Mouse (Mus musculus): ENCODE measurements at regions not wholly inside any gene's neighbourhood (a gene's known extent, or its start where the extent isn't known, plus 50 kb on each side); places are given as distances from the start of the nearest gene placed in this dataset.
"Not testable (repeated sequence)": the region's sequence is repeated elsewhere in the genome, so short reads cannot be mapped to it uniquely, and the experiment has no call there.

GRCm38 (mm10) chr15:11487268-11487783, 87.9 kb upstream of the Tars start:
- no peaks in the 10 kb centered on the region for H3K9me3 ChIP-seq
- no peak overlapping the region for H3K4me3 ChIP-seq (replicated peaks)
- H3K36me3 ChIP-seq, result no peaks in the 10 kb centered on the region
- 0 out of 2 replicates have a peak, but pooled peaks cover 3% of the 10 kb centered on the region for H3K4me1 ChIP-seq (replicated peaks)
- H3K27ac ChIP-seq, result 0 out of 2 replicates have a peak overlapping the region, but pooled peaks have one; percentile 34
- H3K27me3 ChIP-seq (replicated peaks), result no peaks in the 10 kb centered on the region
- no peak overlapping the region for H3K4me2 ChIP-seq (replicated peaks)
- 72% methylated on average over 5 of the region's 5 CpGs for WGBS
- no peak overlapping the region for H3K9ac ChIP-seq
- no peak for ATAC-seq

DNA sequence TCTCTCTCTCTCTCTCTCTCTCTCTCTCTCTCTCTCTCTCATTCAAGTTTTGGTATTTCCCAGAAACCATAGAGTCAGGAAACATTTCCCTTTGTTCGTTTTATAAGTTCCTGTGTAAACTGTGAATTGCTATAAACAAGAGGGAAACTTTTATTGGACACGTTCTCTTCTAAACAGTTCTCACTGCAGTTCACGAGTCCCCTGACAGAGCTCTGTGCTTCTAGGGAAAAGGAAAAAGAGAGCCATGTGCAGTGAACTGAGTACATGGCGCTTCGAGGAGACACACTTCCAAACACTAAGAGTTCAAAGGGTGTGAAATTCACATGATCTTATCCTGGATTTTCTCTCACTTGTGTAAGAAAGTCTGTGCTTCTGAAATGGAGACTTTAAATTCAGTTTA, 84.5 kb upstream of the Tars start:
- H3K9ac ChIP-seq, result no peak overlapping the region
- H3K27ac ChIP-seq, result no peak overlapping the region
- no peaks in the 10 kb centered on the region for H3K9me3 ChIP-seq
- 0 out of 2 replicates have a peak, but pooled peaks cover 3% of the 10 kb centered on the region for H3K4me1 ChIP-seq (replicated peaks)
- 46% methylated on average over 5 of the region's 5 CpGs for WGBS
- no peak overlapping the region for H3K4me2 ChIP-seq (replicated peaks)
- no peaks in the 10 kb centered on the region for H3K27me3 ChIP-seq (replicated peaks)
- no peak for ATAC-seq
- no peaks in the 10 kb centered on the region for H3K36me3 ChIP-seq
- no peak overlapping the region for H3K4me3 ChIP-seq (replicated peaks)

GRCm38 (mm10) chr15:11479166-11479944, 79.9 kb upstream of the Tars start:
- no peak for ATAC-seq
- 66% methylated on average over 14 of the region's 14 CpGs for WGBS
- no peak overlapping the region for H3K4me2 ChIP-seq (replicated peaks)

GRCm38 (mm10) chr15:11476248-11476647, 76.8 kb upstream of the Tars start:
- 86% methylated on average over 3 of the region's 3 CpGs for WGBS
- no peak overlapping the region for H3K9ac ChIP-seq
- no peaks in the 10 kb centered on the region for H3K27me3 ChIP-seq (replicated peaks)
- no peak overlapping the region for H3K4me2 ChIP-seq (replicated peaks)
- no peaks in the 10 kb centered on the region for H3K36me3 ChIP-seq
- H3K4me1 ChIP-seq (replicated peaks), result no peaks in the 10 kb centered on the region
- H3K27ac ChIP-seq, result no peak overlapping the region
- no peak for ATAC-seq
- H3K4me3 ChIP-seq (replicated peaks), result no peak overlapping the region
- no peaks in the 10 kb centered on the region for H3K9me3 ChIP-seq

More at GRCm38 (mm10) chr15:11479166-11479944, 79.9 kb upstream of the Tars start:
- Histone ChIP-seq H3K27ac (no peak overlapping the region), H3K27me3 (replicated peaks) (no peaks in the 10 kb centered on the region), H3K9ac (no peak overlapping the region), H3K4me3 (replicated peaks) (no peak overlapping the region), H3K36me3 (no peaks in the 10 kb centered on the region), H3K4me1 (replicated peaks) (no peaks in the 10 kb centered on the region), H3K9me3 (no peaks in the 10 kb centered on the region)

DNA sequence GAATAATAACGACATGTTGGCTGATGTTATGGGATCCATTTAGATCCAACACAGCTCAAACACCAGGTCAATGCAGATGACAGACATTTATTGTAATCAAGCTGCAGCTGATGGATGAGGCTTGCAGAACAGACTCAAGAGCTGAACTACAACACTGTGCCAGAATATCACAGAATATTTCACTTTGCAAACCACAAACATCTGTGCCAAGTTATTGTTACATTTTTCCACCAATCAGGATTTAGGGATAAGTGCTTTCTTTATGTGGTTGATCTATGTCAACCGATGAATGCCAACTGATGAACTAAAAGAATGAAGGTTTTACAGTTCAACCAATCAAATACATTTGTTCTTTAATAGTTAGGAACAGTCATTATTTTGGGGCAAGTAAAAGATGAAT, 63.9 kb upstream of the Tars start:
- Histone ChIP-seq H3K9me3 (no peaks in the 10 kb centered on the region), H3K4me2 (replicated peaks) (no peak overlapping the region), H3K4me3 (replicated peaks) (no peak overlapping the region), H3K27me3 (replicated peaks) (no peaks in the 10 kb centered on the region), H3K4me1 (replicated peaks) (no peaks in the 10 kb centered on the region), H3K36me3 (no peaks in the 10 kb centered on the region), H3K9ac (no peak overlapping the region), H3K27ac (no peak overlapping the region)
- 85% methylated on average over 2 of the region's 2 CpGs for WGBS
- no peak for ATAC-seq

GRCm38 (mm10) chr15:11461575-11461974, 62.1 kb upstream of the Tars start:
- not testable (repeated sequence) for H3K9ac ChIP-seq; H3K27ac ChIP-seq; H3K36me3 ChIP-seq; ATAC-seq; H3K9me3 ChIP-seq; H3K27me3 ChIP-seq (replicated peaks); H3K4me2 ChIP-seq (replicated peaks); H3K4me1 ChIP-seq (replicated peaks); H3K4me3 ChIP-seq (replicated peaks)
- 76% methylated on average over 2 of the region's 2 CpGs for WGBS

GRCm38 (mm10) chr15:11459306-11459705, 59.8 kb upstream of the Tars start:
- no peaks in the 10 kb centered on the region for H3K4me1 ChIP-seq (replicated peaks)
- H3K27ac ChIP-seq, result no peak overlapping the region
- 94% methylated on average over 2 of the region's 2 CpGs for WGBS
- no peaks in the 10 kb centered on the region for H3K27me3 ChIP-seq (replicated peaks)
- no peak for ATAC-seq
- H3K9ac ChIP-seq, result no peak overlapping the region
- no peak overlapping the region for H3K4me3 ChIP-seq (replicated peaks)
- H3K36me3 ChIP-seq, result no peaks in the 10 kb centered on the region
- no peaks in the 10 kb centered on the region for H3K9me3 ChIP-seq
- no peak overlapping the region for H3K4me2 ChIP-seq (replicated peaks)

- no peaks in the 10 kb centered on the region for H3K9me3 ChIP-seq
- H3K4me2 ChIP-seq (replicated peaks), result no peak overlapping the region
- WGBS, result 73% methylated on average over 8 of the region's 8 CpGs
- ATAC-seq, result no peak
- no peak overlapping the region for H3K27ac ChIP-seq
- no peak overlapping the region for H3K9ac ChIP-seq
- no peaks in the 10 kb centered on the region for H3K27me3 ChIP-seq (replicated peaks)
- H3K4me3 ChIP-seq (replicated peaks), result no peak overlapping the region
- H3K4me1 ChIP-seq (replicated peaks), result no peaks in the 10 kb centered on the region
- H3K36me3 ChIP-seq, result no peaks in the 10 kb centered on the region
Measured at GRCm38 (mm10) chr15:11457278-11457677, 57.8 kb upstream of the Tars start.

- Histone ChIP-seq H3K4me3 (replicated peaks) (no peak overlapping the region), H3K4me1 (replicated peaks) (no peaks in the 10 kb centered on the region), H3K36me3 (no peaks in the 10 kb centered on the region), H3K9ac (no peak overlapping the region), H3K27me3 (replicated peaks) (no peaks in the 10 kb centered on the region), H3K4me2 (replicated peaks) (no peak overlapping the region), H3K27ac (no peak overlapping the region), H3K9me3 (no peaks in the 10 kb centered on the region)
- no peak for ATAC-seq
- WGBS, result 80% methylated on average over 6 of the region's 6 CpGs
Measured at GRCm38 (mm10) chr15:11455982-11456381, 56.5 kb upstream of the Tars start.

- WGBS, result 63% methylated on average over 11 of the region's 11 CpGs
- Histone ChIP-seq H3K4me2 (replicated peaks) (no peak overlapping the region), H3K27ac (no peak overlapping the region), H3K9ac (no peak overlapping the region), H3K27me3 (replicated peaks) (no peaks in the 10 kb centered on the region), H3K4me3 (replicated peaks) (no peak overlapping the region), H3K9me3 (no peaks in the 10 kb centered on the region), H3K36me3 (no peaks in the 10 kb centered on the region), H3K4me1 (replicated peaks) (no peaks in the 10 kb centered on the region)
- no peak for ATAC-seq
Measured at GRCm38 (mm10) chr15:11455366-11455785, 55.9 kb upstream of the Tars start.

DNA sequence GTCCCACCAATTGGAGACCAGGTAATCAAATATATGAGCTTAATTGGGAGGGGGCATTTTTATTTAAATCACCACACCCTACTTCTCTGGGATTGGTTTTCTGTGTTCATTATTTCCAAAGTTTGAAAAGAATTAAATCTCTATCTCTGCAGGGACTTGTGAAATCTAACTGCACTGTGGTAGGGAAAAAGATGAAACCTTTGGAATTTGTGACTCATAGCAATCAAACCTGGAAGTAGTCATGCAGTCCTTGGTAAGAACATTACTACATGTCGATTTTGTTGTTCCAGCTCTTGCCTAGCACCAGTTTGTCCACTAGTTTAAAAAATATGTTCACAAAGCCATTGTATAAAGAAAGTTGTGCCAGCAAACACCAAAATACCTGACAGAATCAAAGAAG, 54.5 kb upstream of the Tars start:
- no peak overlapping the region for H3K9ac ChIP-seq
- no peak overlapping the region for H3K27ac ChIP-seq
- no peak for ATAC-seq
- H3K4me2 ChIP-seq (replicated peaks), result no peak overlapping the region
- H3K9me3 ChIP-seq, result no peaks in the 10 kb centered on the region
- no peaks in the 10 kb centered on the region for H3K4me1 ChIP-seq (replicated peaks)
- WGBS, result 89% methylated on average over 1 of the region's 1 CpGs
- H3K27me3 ChIP-seq (replicated peaks), result no peaks in the 10 kb centered on the region
- H3K36me3 ChIP-seq, result no peaks in the 10 kb centered on the region
- H3K4me3 ChIP-seq (replicated peaks), result no peak overlapping the region

- no peaks in the 10 kb centered on the region for H3K9me3 ChIP-seq
- no peak overlapping the region for H3K27ac ChIP-seq
- H3K36me3 ChIP-seq, result no peaks in the 10 kb centered on the region
- H3K4me1 ChIP-seq (replicated peaks), result no peaks in the 10 kb centered on the region
- no peak overlapping the region for H3K4me3 ChIP-seq (replicated peaks)
- H3K27me3 ChIP-seq (replicated peaks), result no peaks in the 10 kb centered on the region
- 68% methylated on average over 1 of the region's 1 CpGs for WGBS
- no peak for ATAC-seq
- H3K9ac ChIP-seq, result no peak overlapping the region
- H3K4me2 ChIP-seq (replicated peaks), result no peak overlapping the region
Measured at GRCm38 (mm10) chr15:11451635-11452034, 52.2 kb upstream of the Tars start.

Data from intestine, embryonic 15.5 days (tissue).